Comparison of ENCODE assay signal across 9 mouse cellular contexts in the genomic region with DNA sequence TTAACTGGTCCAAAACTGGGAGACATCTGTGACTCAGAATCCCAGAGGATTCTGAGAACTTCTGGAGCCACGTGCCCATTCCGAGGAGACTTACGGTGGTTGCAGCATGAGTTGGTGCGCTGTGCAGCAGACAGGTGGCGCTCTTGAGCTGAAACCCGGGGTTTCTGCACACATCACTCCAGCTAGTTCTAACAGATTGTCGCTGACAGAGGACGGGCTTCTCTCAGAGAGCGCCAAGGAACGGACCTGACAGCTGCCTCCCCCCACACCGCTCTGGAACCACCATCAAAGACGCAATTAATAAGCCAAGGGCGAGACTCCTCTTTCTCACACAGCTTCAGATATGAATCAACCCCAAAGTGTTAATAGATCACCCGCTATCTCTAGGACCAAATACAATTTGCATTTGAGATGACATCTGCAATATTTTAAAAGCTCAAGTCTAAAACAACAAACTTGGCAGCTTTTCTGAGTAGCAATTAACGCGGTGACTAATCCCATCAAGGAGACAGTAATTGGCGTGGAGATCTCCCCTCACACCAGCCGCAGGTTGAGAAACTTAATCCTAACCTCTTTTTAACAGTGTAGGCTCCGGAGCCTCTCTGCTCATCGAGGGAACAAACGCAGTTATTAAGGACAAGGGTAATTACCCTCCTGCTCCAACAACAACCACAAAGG.
DNase-seq lines count a peak whose midpoint lies in the region; ATAC-seq and TF ChIP-seq lines count a peak whose summit lies in the region.
"Had no signal": no experiment of that assay in that cellular context is flagged by ENCODE, and none has a peak within 500 bp of the region (broad histone marks: within the 10 kb centered on the region; RNA-seq: fewer than 3 reads in every experiment).

No protein-coding gene starts in this region.

- H3K36me3 ChIP-seq in intestine, embryonic 14.5 days (ENCODE audit: control insufficient read depth, insufficient read depth, low read length), result no peaks in the 10 kb centered on the region
- H3K36me3 ChIP-seq in intestine, embryonic 15.5 days, result no peaks in the 10 kb centered on the region
- no peaks in the 10 kb centered on the region for H3K36me3 ChIP-seq in kidney, embryonic 15.5 days
- H3K36me3 ChIP-seq in limb, embryonic 14.5 days (ENCODE audit: control insufficient read depth, insufficient read depth, low read length), result no peaks in the 10 kb centered on the region
- H3K36me3 ChIP-seq in neural tube, embryonic 14.5 days (ENCODE audit: control insufficient read depth, insufficient read depth, low read length), result no peaks in the 10 kb centered on the region
- H3K36me3 ChIP-seq: liver, embryonic 13.5 days had no signal

- no peak overlapping the region for H3K4me3 ChIP-seq in intestine, embryonic 14.5 days (ENCODE audit: low read depth, low read length)
- no peak overlapping the region for H3K4me3 ChIP-seq in intestine, embryonic 15.5 days (replicated peaks)
- no peak overlapping the region for H3K4me3 ChIP-seq in kidney, embryonic 15.5 days (replicated peaks)
- no peak overlapping the region for H3K4me3 ChIP-seq in limb, embryonic 14.5 days (replicated peaks; ENCODE audit: low read length)
- H3K4me3 ChIP-seq in neural tube, embryonic 14.5 days (ENCODE audit: low read depth, low read length), result no peak overlapping the region
- H3K4me3 ChIP-seq: liver, embryonic 13.5 days had no signal

- no peaks in the 10 kb centered on the region for H3K27me3 ChIP-seq in intestine, embryonic 14.5 days (replicated peaks; ENCODE audit: control insufficient read depth, insufficient read depth, low read length)
- no peaks in the 10 kb centered on the region for H3K27me3 ChIP-seq in intestine, embryonic 15.5 days (replicated peaks)
- peaks cover 35% of the 10 kb centered on the region for H3K27me3 ChIP-seq in kidney, embryonic 15.5 days
- no peaks in the 10 kb centered on the region for H3K27me3 ChIP-seq in limb, embryonic 14.5 days (ENCODE audit: control insufficient read depth, insufficient read depth, low read length)
- H3K27me3 ChIP-seq in neural tube, embryonic 14.5 days (ENCODE audit: control insufficient read depth, insufficient read depth, low read length), result no peaks in the 10 kb centered on the region; the same call in 1 of the 2 replicates

- ATAC-seq in intestine, embryonic 14.5 days (replicated peaks; ENCODE audit: low FRiP score, low TSS enrichment, low read depth), result no peak
- no peak for ATAC-seq in intestine, embryonic 15.5 days
- ATAC-seq in kidney, embryonic 15.5 days (replicated peaks; ENCODE audit: low FRiP score), result peak; percentile 79; the same call in 1 of the 2 replicates
- ATAC-seq in limb, embryonic 14.5 days (ENCODE audit: low FRiP score, low read depth), result peak; percentile 63
- ATAC-seq in neural tube, embryonic 14.5 days (ENCODE audit: low read depth), result peak; percentile 79

- no peak overlapping the region for H3K27ac ChIP-seq in intestine, embryonic 14.5 days (ENCODE audit: low read depth)
- no peak overlapping the region for H3K27ac ChIP-seq in intestine, embryonic 15.5 days
- no peak overlapping the region for H3K27ac ChIP-seq in kidney, embryonic 15.5 days
- H3K27ac ChIP-seq in limb, embryonic 14.5 days (replicated peaks; ENCODE audit: low read depth, low read length), result no peak overlapping the region
- peak overlapping the region; percentile 60; the same call in 1 of the 2 replicates for H3K27ac ChIP-seq in neural tube, embryonic 14.5 days (ENCODE audit: low read depth, low read length)
- H3K27ac ChIP-seq: liver, embryonic 13.5 days had no signal

- H3K9me3 ChIP-seq in intestine, embryonic 14.5 days (ENCODE audit: control insufficient read depth, low read length), result no peaks in the 10 kb centered on the region
- no peaks in the 10 kb centered on the region for H3K9me3 ChIP-seq in intestine, embryonic 15.5 days
- H3K9me3 ChIP-seq in kidney, embryonic 15.5 days (replicated peaks), result 0 out of 2 replicates have a peak, but pooled peaks cover 2% of the 10 kb centered on the region
- no peaks in the 10 kb centered on the region for H3K9me3 ChIP-seq in limb, embryonic 14.5 days (ENCODE audit: control insufficient read depth, low read length)
- no peaks in the 10 kb centered on the region for H3K9me3 ChIP-seq in neural tube, embryonic 14.5 days (ENCODE audit: control insufficient read depth, low read length)

- whole genome bisulfite sequencing in intestine, embryonic 14.5 days, result 17% methylated on average over 21 of the region's 21 CpGs
- 18% methylated on average over 21 of the region's 21 CpGs for WGBS in intestine, embryonic 15.5 days
- 10% methylated on average over 21 of the region's 21 CpGs for WGBS in kidney, embryonic 15.5 days
- 15% methylated on average over 21 of the region's 21 CpGs for WGBS in limb, embryonic 14.5 days
- WGBS in neural tube, embryonic 14.5 days, result 12% methylated on average over 21 of the region's 21 CpGs

- no peak overlapping the region for H3K4me2 ChIP-seq in intestine, embryonic 14.5 days (ENCODE audit: low read length)
- no peak overlapping the region for H3K4me2 ChIP-seq in intestine, embryonic 15.5 days (replicated peaks)
- no peak overlapping the region for H3K4me2 ChIP-seq in kidney, embryonic 15.5 days
- H3K4me2 ChIP-seq in limb, embryonic 14.5 days (replicated peaks; ENCODE audit: low read depth, low read length, severe bottlenecking), result no peak overlapping the region
- H3K4me2 ChIP-seq in neural tube, embryonic 14.5 days (ENCODE audit: low read depth, low read length), result no peak overlapping the region
- H3K4me2 ChIP-seq: liver, embryonic 13.5 days had no signal

- peak; percentile 69 for DNase-seq in intestine, embryonic 14.5 days (ENCODE audit: low spot score)
- peak; percentile 73 to 89 for DNase-seq in cerebellum, postnatal 4 days (ENCODE audit: low spot score in 2 of 2)
- DNase-seq in frontal cortex, postnatal 36 days (ENCODE audit: low spot score in 2 of 2), result peak; percentile 72 to 73
- peak; percentile 66 for DNase-seq in limb, embryonic 14.5 days (ENCODE audit: low spot score)
- peak; percentile 59 for DNase-seq in thymus, postnatal 4 days
- DNase-seq: liver, embryonic 13.5 days had no signal

- no peak overlapping the region for H3K9ac ChIP-seq in intestine, embryonic 14.5 days (ENCODE audit: low read length)
- H3K9ac ChIP-seq in intestine, embryonic 15.5 days, result no peak overlapping the region
- H3K9ac ChIP-seq in kidney, embryonic 15.5 days, result no peak overlapping the region
- no peak overlapping the region for H3K9ac ChIP-seq in limb, embryonic 14.5 days (ENCODE audit: low read depth, low read length, severe bottlenecking)
- no peak overlapping the region for H3K9ac ChIP-seq in neural tube, embryonic 14.5 days (replicated peaks; ENCODE audit: low read depth, low read length)
- H3K9ac ChIP-seq: liver, embryonic 13.5 days had no signal

- H3K4me1 ChIP-seq in intestine, embryonic 14.5 days (replicated peaks; ENCODE audit: control insufficient read depth, insufficient read depth, low read length), result no peaks in the 10 kb centered on the region
- no peaks in the 10 kb centered on the region for H3K4me1 ChIP-seq in intestine, embryonic 15.5 days (replicated peaks)
- peaks cover 5% of the 10 kb centered on the region; the same call in 1 of the 2 replicates for H3K4me1 ChIP-seq in kidney, embryonic 15.5 days
- no peaks in the 10 kb centered on the region for H3K4me1 ChIP-seq in limb, embryonic 14.5 days (ENCODE audit: control insufficient read depth, insufficient read depth, low read length)
- peaks cover 8% of the 10 kb centered on the region; the same call in 1 of the 2 replicates for H3K4me1 ChIP-seq in neural tube, embryonic 14.5 days (ENCODE audit: control insufficient read depth, insufficient read depth, low read length)
- H3K4me1 ChIP-seq: liver, embryonic 13.5 days had no signal

- TF ChIP-seq POLR2A in limb, embryonic 14.5 days (IDR thresholded peaks at IDR 0.05; ENCODE audit: borderline replicate concordance, extremely low read depth, insufficient read depth, insufficient read length), result no peak

Comparison
In these comparisons a context has a peak if more than half of its experiments do, and no peak if none do; other contexts are left out.
1. ATAC-seq: peak in kidney, embryonic 15.5 days (single experiment), limb, embryonic 14.5 days (single experiment) and neural tube, embryonic 14.5 days (single experiment); none in intestine, embryonic 14.5 days (single experiment) and intestine, embryonic 15.5 days (single experiment).
2. Peak in every context shown above with its lines, with median percentiles within 50 percentile points of each other: DNase-seq.